Mouse (Mus musculus) small intestine, adult 2 months (tissue): ENCODE results near the gene Scrn1. TPM values are rescaled to one million over a fixed set of nuclear protein-coding genes. Genes with fewer than 3 reads are reported as not detected.

Experiments
- H3K27ac ChIP-seq: fragments of 200-500 bp; 2 replicates; pipeline ENCODE4 v1.5.1; 2012; ENCODE audit warnings: low read depth, low read length, control low read depth, inconsistent platforms; ENCODE audit not compliant: insufficient read depth
- H3K27me3 ChIP-seq: fragments of 200-500 bp; 2 replicates; pipeline ENCODE4 v1.6.1; 2012; ENCODE audit warnings: mild to moderate bottlenecking, moderate library complexity, low read length, inconsistent platforms; ENCODE audit not compliant: control insufficient read depth, insufficient read depth
- H3K36me3 ChIP-seq: fragments of 200-500 bp; 2 replicates; pipeline ENCODE4 v1.6.1; 2012; ENCODE audit warnings: mild to moderate bottlenecking, low read length, control low read depth, inconsistent platforms; ENCODE audit not compliant: control insufficient read depth, insufficient read depth
- H3K4me1 ChIP-seq: fragments of 200-500 bp; 2 replicates; pipeline ENCODE4 v1.6.1; 2012; ENCODE audit warnings: low read length, inconsistent platforms, mixed read lengths; ENCODE audit not compliant: control insufficient read depth, insufficient read depth, insufficient read length
- H3K4me3 ChIP-seq: fragments of 200-500 bp; 2 replicates; pipeline ENCODE4 v1.5.1; 2012; ENCODE audit warnings: low read depth, mild to moderate bottlenecking, control low read depth, inconsistent platforms, low read length, moderate library complexity
- CTCF ChIP-seq: fragments of 200-500 bp; IDR thresholded peaks from 2 replicates; pipeline ENCODE4 v1.5.1; 2012; ENCODE audit warnings: low read depth, mild to moderate bottlenecking, control low read depth, inconsistent platforms, low read length, moderate library complexity, mixed read lengths; ENCODE audit not compliant: insufficient replicate concordance, insufficient read length; ENCODE audit errors: extremely low read depth
- POLR2A ChIP-seq: fragments of 200-500 bp; IDR thresholded peaks from 2 replicates; pipeline ENCODE4 v1.6.1; 2012; ENCODE audit warnings: low read depth, mild to moderate bottlenecking, control low read depth, inconsistent platforms, low read length, moderate library complexity
- WGBS: fragments of 180-500 bp; shearing (Covaris S2); methylation state at CpG from one replicate; pipeline ENCODE4 v1.1.7; 2018; 5-methylcytosine and 5-hydroxymethylcytosine counted together
- polyA plus RNA-seq: library from polyadenylated mRNA; depleted of rRNA; stranded (reverse); fragments of >200 nt; gene quantifications from 2 replicates; pipeline ENCODE4 v1.2.3, GENCODE M21; 2012

Scrn1 gene
- polyA plus RNA-seq, 1 experiment: 0.48 TPM

DNA sequence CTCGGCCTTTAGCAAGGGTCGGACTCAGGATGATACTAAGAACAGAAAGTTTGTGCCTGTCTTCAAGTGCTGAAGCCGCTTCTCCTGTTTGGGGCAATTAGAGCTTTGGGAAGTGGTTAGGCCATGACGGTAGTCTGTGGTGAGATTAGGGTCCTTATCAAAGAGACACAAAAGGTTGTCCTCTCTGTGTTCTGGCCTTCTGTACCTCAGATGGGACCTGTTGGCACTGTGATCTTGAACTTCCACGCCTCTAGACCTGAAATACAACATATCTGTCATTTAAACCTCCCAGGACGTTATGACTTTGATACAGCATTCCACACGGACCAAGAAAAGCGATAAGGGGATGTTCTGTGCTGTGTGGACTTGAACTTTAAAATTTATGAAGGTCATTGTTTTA, 37.6 kb downstream of the Scrn1 start:
- Histone ChIP-seq H3K36me3 (no peaks in the 10 kb centered on the region), H3K4me1 (0 out of 2 replicates have a peak, but pooled peaks cover 2% of the 10 kb centered on the region), H3K27ac (no peak overlapping the region), H3K4me3 (no peak overlapping the region), H3K27me3 (peaks cover 4% of the 10 kb centered on the region; the same call in 1 of the 2 replicates)
- TF ChIP-seq POLR2A (no peak), CTCF (no peak)
- WGBS: 75% methylated on average over 8 of the region's 8 CpGs

DNA sequence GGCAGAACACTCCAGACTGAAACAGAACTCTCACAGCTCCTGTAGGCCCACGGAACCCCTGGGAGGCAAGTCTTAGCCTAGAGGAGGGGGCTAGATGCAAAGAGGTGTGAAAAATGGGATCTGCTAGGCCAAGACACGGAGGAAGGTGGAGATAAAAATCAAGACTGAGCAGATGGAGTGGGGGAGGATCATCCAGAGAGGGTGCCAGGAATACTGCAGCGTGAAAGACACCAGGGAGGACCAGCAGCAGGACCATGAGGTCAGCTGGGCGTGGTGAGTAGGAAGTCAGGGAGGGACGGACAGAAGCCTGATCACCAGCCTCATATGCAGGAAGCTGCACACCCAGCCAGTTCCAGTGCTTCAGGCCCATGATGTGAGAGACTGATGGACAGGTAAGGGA, 47.5 kb downstream of the Scrn1 start:
- Histone ChIP-seq H3K27me3 (no peaks in the 10 kb centered on the region), H3K4me3 (no peak overlapping the region), H3K27ac (no peak overlapping the region), H3K36me3 (no peaks in the 10 kb centered on the region), H3K4me1 (no peaks in the 10 kb centered on the region)
- no peak for TF ChIP-seq POLR2A
- TF ChIP-seq CTCF: no peak
- 65% methylated on average over 5 of the region's 5 CpGs for WGBS

DNA sequence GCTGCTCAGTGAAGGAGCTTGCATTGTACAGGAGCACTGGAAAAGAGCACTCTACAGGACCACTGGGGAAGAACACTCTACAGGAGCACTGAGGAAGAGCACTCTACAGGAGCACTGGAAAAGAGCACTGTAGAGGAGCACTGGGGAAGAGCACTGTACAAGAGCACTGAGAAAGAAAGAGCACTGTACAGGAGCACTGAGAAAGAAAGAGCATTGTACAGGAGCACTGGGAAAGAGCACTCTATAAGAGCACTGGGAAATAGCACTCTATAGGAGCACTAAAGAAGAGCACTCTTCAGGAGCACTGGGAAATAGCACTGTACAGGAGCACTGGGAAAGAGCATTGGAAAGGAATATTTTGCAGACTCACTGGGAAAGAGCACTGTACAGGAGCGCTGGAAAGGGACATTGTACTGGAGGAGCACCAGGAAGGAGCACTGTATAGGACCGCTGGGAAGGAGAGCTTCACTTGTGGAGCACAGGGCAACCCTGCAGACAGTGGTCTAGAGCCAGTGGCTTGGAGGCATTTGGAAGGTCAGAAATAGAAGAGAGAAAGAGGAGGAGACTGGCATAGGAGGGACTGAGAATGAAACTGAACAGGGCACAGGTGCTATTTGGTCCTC, 49.7 kb downstream of the Scrn1 start:
- no peaks in the 10 kb centered on the region for H3K36me3 ChIP-seq
- WGBS: 84% methylated on average over 2 of the region's 2 CpGs
- H3K27ac ChIP-seq: no peak overlapping the region
- H3K4me3 ChIP-seq: no peak overlapping the region
- H3K4me1 ChIP-seq: no peaks in the 10 kb centered on the region
- TF ChIP-seq CTCF: no peak
- TF ChIP-seq POLR2A: no peak
- H3K27me3 ChIP-seq: no peaks in the 10 kb centered on the region; the same call in 1 of the 2 replicates

DNA sequence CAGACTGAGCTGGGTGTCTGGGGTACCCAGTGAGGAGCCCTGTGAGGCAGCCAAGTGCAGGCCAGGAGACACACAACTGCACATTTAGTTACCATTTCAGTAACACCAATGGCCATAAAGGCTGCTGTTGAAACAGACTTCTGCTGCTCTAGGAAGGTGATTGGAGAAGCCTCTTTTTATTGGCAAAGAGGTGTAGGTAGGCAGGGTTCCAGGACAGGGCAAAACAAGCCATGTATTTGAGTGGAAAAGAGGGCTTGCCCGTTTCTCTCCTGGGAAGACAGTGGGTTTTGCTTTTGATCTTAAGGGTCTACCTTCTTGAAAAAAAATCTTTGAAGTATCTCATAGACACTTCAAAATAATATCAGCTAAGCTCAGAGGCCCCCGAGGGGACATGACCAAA, 54.0 kb downstream of the Scrn1 start:
- no peak overlapping the region for H3K4me3 ChIP-seq
- H3K4me1 ChIP-seq: no peaks in the 10 kb centered on the region
- no peaks in the 10 kb centered on the region; the same call in 1 of the 2 replicates for H3K27me3 ChIP-seq
- TF ChIP-seq POLR2A (no peak), CTCF (no peak)
- WGBS: 65% methylated on average over 2 of the region's 2 CpGs
- H3K27ac ChIP-seq: no peak overlapping the region
- H3K36me3 ChIP-seq: no peaks in the 10 kb centered on the region

DNA sequence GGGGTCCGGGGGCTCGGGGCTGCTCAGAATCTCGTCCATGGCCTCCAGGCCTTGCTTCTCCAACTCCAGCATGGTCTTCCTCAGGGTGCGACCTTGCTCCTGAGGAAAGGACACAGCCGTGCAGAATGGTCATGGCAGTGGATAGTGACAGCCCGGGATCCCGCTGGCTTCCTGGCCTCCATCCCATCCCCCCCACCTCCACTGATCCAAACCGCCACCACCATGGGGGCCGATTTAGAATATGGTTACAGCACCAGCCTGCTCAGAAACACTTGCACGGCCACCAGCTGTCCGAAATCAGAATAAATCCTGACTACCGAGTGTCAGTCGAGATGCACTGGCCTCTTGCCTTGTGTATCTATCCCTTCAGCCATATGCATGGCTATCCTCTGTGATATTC, 57.0 kb downstream of the Scrn1 start:
- H3K4me1 ChIP-seq: no peaks in the 10 kb centered on the region
- no peak overlapping the region for H3K27ac ChIP-seq
- H3K27me3 ChIP-seq: no peaks in the 10 kb centered on the region; the same call in 1 of the 2 replicates
- 89% methylated on average over 13 of the region's 13 CpGs for WGBS
- TF ChIP-seq CTCF: no peak
- no peak for TF ChIP-seq POLR2A
- no peaks in the 10 kb centered on the region for H3K36me3 ChIP-seq
- H3K4me3 ChIP-seq: no peak overlapping the region

DNA sequence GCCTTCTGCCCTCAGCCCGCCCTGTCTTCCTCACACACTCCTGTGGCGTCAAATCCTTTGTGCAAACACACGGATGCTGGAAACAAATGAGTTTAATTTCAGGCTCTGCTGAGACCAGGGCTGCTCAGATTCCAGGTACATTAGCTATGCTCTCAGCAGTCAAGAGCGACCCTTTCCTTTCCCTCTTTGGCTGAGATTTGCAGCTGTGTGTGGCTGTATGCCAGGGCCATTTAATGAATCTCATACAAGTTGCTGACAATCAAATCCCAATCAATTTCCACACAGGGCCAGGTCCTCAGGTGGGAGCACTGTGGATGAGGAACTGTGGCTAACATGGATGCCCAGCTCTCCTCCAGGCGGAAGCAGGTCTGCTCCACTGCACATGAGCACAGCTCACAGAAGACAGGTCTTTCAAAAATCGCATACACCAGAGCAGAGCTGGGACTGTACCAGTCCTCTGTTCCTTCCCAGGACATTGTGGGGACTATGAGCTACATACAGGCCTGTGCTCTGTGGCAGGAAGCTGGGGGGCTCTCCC, 58.0 kb downstream of the Scrn1 start:
- Histone ChIP-seq H3K36me3 (no peaks in the 10 kb centered on the region), H3K27me3 (no peaks in the 10 kb centered on the region; the same call in 1 of the 2 replicates), H3K4me3 (no peak overlapping the region), H3K27ac (no peak overlapping the region), H3K4me1 (no peaks in the 10 kb centered on the region)
- no peak for TF ChIP-seq CTCF
- TF ChIP-seq POLR2A: no peak
- 69% methylated on average over 6 of the region's 6 CpGs for WGBS

DNA sequence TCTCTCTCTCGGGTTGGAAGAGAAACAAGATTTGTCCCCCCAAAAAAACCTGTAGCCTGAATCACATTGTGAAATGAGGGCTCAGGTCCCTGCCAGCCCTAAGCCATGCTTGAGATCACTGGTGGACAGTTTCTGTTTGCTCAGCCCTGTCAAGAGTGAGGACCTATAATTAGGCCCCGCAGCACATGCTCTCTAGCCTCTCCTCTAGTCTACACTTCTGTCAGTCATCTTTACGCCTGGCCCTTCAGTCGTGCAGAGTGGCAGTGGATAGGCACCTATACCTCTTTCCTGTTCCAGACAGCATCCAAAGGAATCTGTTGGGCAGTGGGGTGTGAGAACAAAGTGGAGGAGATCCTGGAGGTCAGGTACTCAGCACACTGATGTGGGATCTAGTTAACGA, 58.5 kb downstream of the Scrn1 start:
- no peak for TF ChIP-seq POLR2A
- TF ChIP-seq CTCF: no peak
- no peak overlapping the region for H3K27ac ChIP-seq
- H3K27me3 ChIP-seq: no peaks in the 10 kb centered on the region; the same call in 1 of the 2 replicates
- WGBS: 73% methylated on average over 5 of the region's 5 CpGs
- no peaks in the 10 kb centered on the region for H3K36me3 ChIP-seq
- no peak overlapping the region for H3K4me3 ChIP-seq
- no peaks in the 10 kb centered on the region for H3K4me1 ChIP-seq
